Mouse (Mus musculus) CD8-positive naive resting alpha-beta T cell, adult 57 days (primary cell): Measurements from ENCODE around the gene Dmac1. TPM values are rescaled to one million over a fixed set of nuclear protein-coding genes. Genes with fewer than 3 reads are reported as not detected.

Experiments
- total RNA-seq: library from RNA; stranded (reverse); gene quantifications from one replicate; pipeline ENCODE4 v1.2.4, GENCODE M21; 2023

The Dmac1 gene
- 47.9 TPM for total RNA-seq

GRCm38 (mm10) chr4:75278197-75279175 lies at the start of gene Dmac1:
Gene Dmac1, minus strand, starts transcription at chr4:75278305.

